Mouse (Mus musculus) forebrain, embryonic 16.5 days (tissue): Measurements from ENCODE around the gene Hgd. TPM values are rescaled to one million over a fixed set of nuclear protein-coding genes. Genes with fewer than 3 reads are reported as not detected.

Experiments used
- polyA plus RNA-seq: library from polyadenylated mRNA; unstranded; fragments of >200 nt; fragmentation: Nextera tagmentation; extraction: Ambion mirVana; gene quantifications from 2 replicates; pipeline ENCODE4 v1.2.1, GENCODE M21; 2015

Hgd gene
- polyA plus RNA-seq, 1 experiment from 2014 or later: 0.23 TPM

Other genes starting within 250 kb of the Hgd start
- 6.2 and 8.5 TPM in 2 replicates for gene Stxbp5l, start 195.2 kb upstream of the Hgd start, polyA plus RNA-seq
- 40.4 and 46.0 TPM in 2 replicates for gene Gtf2e1, start 40.4 kb upstream of the Hgd start, polyA plus RNA-seq
- gene Rabl3, start 40.3 kb upstream of the Hgd start, polyA plus RNA-seq: 16.6 and 17.0 TPM in 2 replicates
- gene Ndufb4, start 74.3 kb downstream of the Hgd start, polyA plus RNA-seq: 49.6 and 68.2 TPM in 2 replicates
- gene Fstl1, start 196.7 kb downstream of the Hgd start, polyA plus RNA-seq: 75.6 and 105 TPM in 2 replicates